Mouse (Mus musculus): ENCODE results near the gene Idh3b.

Gene Idh3b

DNA sequence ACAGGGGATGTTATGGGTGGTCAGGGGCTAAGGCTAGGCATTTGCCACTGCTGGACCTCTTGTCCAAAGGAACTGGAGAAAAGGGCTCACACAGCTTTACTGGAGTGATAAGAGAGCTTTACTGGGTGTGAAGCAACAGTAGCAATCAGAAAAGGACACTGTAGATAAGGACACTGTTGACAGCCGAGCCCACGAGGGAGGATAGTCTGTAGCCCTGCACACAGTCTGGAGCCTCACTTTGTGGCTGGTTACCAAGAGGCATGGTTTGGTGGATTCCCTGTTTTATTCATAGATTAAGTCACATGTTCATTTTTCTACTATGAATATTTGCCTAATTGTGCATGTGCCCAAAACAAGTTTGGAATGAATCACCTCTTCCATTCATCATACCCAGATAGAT is 21.9 kb downstream of the Idh3b start:
- DNase-seq = no peak

- no peak for DNase-seq
Observed at GRCm38 (mm10) chr2:130261914-130262313, 22.4 kb downstream of the Idh3b start.

DNA sequence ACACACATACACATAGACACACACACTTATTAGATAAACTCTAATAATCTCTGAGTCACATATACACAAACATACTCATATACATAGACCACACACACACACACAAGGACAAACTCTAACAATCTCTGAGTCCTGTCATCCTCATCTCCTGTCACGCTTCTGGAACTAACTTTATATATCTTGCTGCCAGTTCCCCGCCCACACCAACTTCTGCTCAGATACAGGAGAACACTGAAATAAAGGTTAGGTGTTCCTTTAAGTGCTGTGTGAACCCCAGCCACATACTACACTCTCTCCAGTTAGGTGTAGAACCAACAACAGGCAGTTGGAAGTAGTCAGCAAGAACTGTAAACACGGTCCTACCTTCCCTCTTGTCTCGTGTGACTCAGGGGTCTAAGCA is 23.5 kb downstream of the Idh3b start:
- no peak for DNase-seq

GRCm38 (mm10) chr2:130256762-130257161 is 27.6 kb downstream of the Idh3b start:
- no peak for DNase-seq

- DNase-seq = no peak
Observed at GRCm38 (mm10) chr2:130248226-130248625, 36.1 kb downstream of the Idh3b start.

DNA sequence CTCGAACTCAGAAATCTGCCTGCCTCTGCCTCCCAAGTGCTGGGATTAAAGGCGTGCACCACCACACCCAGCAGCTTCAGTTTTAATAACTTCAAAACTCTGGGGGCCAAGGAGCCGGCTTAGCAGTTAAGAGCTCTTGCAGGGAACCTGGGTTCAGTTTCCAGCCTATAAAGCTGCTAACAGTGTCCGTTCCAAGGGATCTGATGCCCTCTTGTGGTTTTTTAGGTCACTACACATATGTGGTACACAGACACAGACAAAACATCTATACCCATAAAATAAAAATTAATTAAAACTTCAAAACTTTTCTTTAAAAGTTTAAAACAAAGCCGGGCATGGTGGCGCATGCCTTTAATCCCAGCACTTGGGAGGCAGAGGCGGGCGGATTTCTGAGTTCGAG is 37.4 kb downstream of the Idh3b start:
- DNase-seq = peak; percentile 42
